Mouse (Mus musculus): Measurements from ENCODE around the gene Coq7. TPM values are rescaled to one million over a fixed set of nuclear protein-coding genes. Genes with fewer than 3 reads are reported as not detected.

Gene Coq7
- polyA plus RNA-seq (2015; fragmentation: Nextera tagmentation; extraction: Ambion mirVana): 123 and 136 TPM in 2 replicates

GRCm38 (mm10) chr7:118533178-118533578 lies at the start of gene Coq7:
Gene Coq7, minus strand, starts transcription at chr7:118533356.
- WGBS: under 1% methylated on average over 31 of the region's 31 CpGs
- Histone ChIP-seq H3K27me3 (replicated peaks; ENCODE audit: control insufficient read depth, insufficient read depth, low read length) (no peaks in the 10 kb centered on the region), H3K4me3 (ENCODE audit: low read length) (peak within 1 kb of the TSS; percentile 75), H3K4me2 (ENCODE audit: low read depth, low read length) (peak within 1 kb of the TSS; percentile 65), H3K9ac (ENCODE audit: low read depth, low read length) (peak within 1 kb of the TSS; percentile 92), H3K4me1 (ENCODE audit: control insufficient read depth, insufficient read depth, low read length) (no peaks in the 10 kb centered on the region), H3K27ac (ENCODE audit: low read length) (peak within 1 kb of the TSS; percentile 97), H3K9me3 (ENCODE audit: control insufficient read depth, low read length) (no peaks in the 10 kb centered on the region), H3K36me3 (ENCODE audit: control insufficient read depth, insufficient read depth, low read length) (no peaks in the 10 kb centered on the region)
- ATAC-seq: peak; percentile 99

DNA sequence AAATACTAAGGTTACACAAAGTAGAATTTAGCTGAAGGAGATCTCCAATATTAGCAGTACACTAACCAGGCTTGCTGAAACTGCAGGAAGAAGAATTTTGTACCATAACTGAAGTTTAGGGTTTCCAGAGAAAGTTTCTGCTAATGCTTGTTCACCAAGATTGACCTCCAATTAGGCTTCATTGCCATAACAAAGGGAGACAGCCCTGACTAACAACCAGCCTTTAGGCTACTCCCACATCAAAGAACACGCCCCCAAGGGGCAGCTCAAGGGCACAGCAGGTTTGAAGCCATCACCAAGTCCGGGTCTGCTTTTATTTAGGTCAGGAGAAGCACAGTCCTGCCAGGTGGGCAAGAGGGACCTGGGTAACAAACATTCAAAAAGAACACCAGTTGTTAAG lies 46.8 kb upstream of the Coq7 start:
- no peak overlapping the region for H3K4me3 ChIP-seq (ENCODE audit: low read length)
- no peaks in the 10 kb centered on the region for H3K9me3 ChIP-seq (ENCODE audit: control insufficient read depth, low read length)
- H3K4me1 ChIP-seq (ENCODE audit: control insufficient read depth, insufficient read depth, low read length): peaks cover 13% of the 10 kb centered on the region; the same call in 1 of the 2 replicates
- 50% methylated on average over 2 of the region's 2 CpGs for WGBS
- no peak for ATAC-seq
- H3K27me3 ChIP-seq (replicated peaks; ENCODE audit: control insufficient read depth, insufficient read depth, low read length): no peaks in the 10 kb centered on the region
- no peaks in the 10 kb centered on the region for H3K36me3 ChIP-seq (ENCODE audit: control insufficient read depth, insufficient read depth, low read length)
- no peak overlapping the region for H3K27ac ChIP-seq (ENCODE audit: low read length)
- H3K9ac ChIP-seq (ENCODE audit: low read depth, low read length): no peak overlapping the region
- no peak overlapping the region for H3K4me2 ChIP-seq (ENCODE audit: low read depth, low read length)

GRCm38 (mm10) chr7:118578269-118578668 lies 45.1 kb upstream of the Coq7 start:
- no peak overlapping the region for H3K9ac ChIP-seq (ENCODE audit: low read depth, low read length)
- ATAC-seq: no peak
- H3K27me3 ChIP-seq (replicated peaks; ENCODE audit: control insufficient read depth, insufficient read depth, low read length): no peaks in the 10 kb centered on the region
- H3K4me1 ChIP-seq (ENCODE audit: control insufficient read depth, insufficient read depth, low read length): peaks cover 4% of the 10 kb centered on the region; the same call in 1 of the 2 replicates
- no peaks in the 10 kb centered on the region for H3K9me3 ChIP-seq (ENCODE audit: control insufficient read depth, low read length)
- H3K4me2 ChIP-seq (ENCODE audit: low read depth, low read length): no peak overlapping the region
- H3K27ac ChIP-seq (ENCODE audit: low read length): no peak overlapping the region
- no peak overlapping the region for H3K4me3 ChIP-seq (ENCODE audit: low read length)
- H3K36me3 ChIP-seq (ENCODE audit: control insufficient read depth, insufficient read depth, low read length): no peaks in the 10 kb centered on the region
- 81% methylated on average over 3 of the region's 3 CpGs for WGBS

- Histone ChIP-seq H3K9ac (ENCODE audit: low read depth, low read length) (no peak overlapping the region), H3K4me2 (ENCODE audit: low read depth, low read length) (no peak overlapping the region), H3K4me3 (ENCODE audit: low read length) (no peak overlapping the region), H3K27me3 (replicated peaks; ENCODE audit: control insufficient read depth, insufficient read depth, low read length) (no peaks in the 10 kb centered on the region), H3K36me3 (ENCODE audit: control insufficient read depth, insufficient read depth, low read length) (no peaks in the 10 kb centered on the region), H3K9me3 (ENCODE audit: control insufficient read depth, low read length) (no peaks in the 10 kb centered on the region), H3K27ac (ENCODE audit: low read length) (no peak overlapping the region), H3K4me1 (ENCODE audit: control insufficient read depth, insufficient read depth, low read length) (peaks cover 13% of the 10 kb centered on the region)
- peak; percentile 75 for ATAC-seq
- 55% methylated on average over 5 of the region's 5 CpGs for WGBS
Observed at GRCm38 (mm10) chr7:118572039-118572438, 38.9 kb upstream of the Coq7 start.

GRCm38 (mm10) chr7:118571350-118571749 lies 38.2 kb upstream of the Coq7 start:
- Histone ChIP-seq H3K27me3 (replicated peaks; ENCODE audit: control insufficient read depth, insufficient read depth, low read length) (no peaks in the 10 kb centered on the region), H3K4me1 (ENCODE audit: control insufficient read depth, insufficient read depth, low read length) (peaks cover 13% of the 10 kb centered on the region), H3K4me2 (ENCODE audit: low read depth, low read length) (no peak overlapping the region), H3K9me3 (ENCODE audit: control insufficient read depth, low read length) (no peaks in the 10 kb centered on the region), H3K36me3 (ENCODE audit: control insufficient read depth, insufficient read depth, low read length) (no peaks in the 10 kb centered on the region), H3K4me3 (ENCODE audit: low read length) (no peak overlapping the region), H3K27ac (ENCODE audit: low read length) (no peak overlapping the region), H3K9ac (ENCODE audit: low read depth, low read length) (no peak overlapping the region)
- ATAC-seq: no peak
- 60% methylated on average over 5 of the region's 5 CpGs for WGBS

GRCm38 (mm10) chr7:118569121-118569543 lies 36.0 kb upstream of the Coq7 start:
- Histone ChIP-seq H3K27me3 (replicated peaks; ENCODE audit: control insufficient read depth, insufficient read depth, low read length) (no peaks in the 10 kb centered on the region), H3K4me1 (ENCODE audit: control insufficient read depth, insufficient read depth, low read length) (peaks cover 8% of the 10 kb centered on the region), H3K4me3 (ENCODE audit: low read length) (no peak overlapping the region), H3K36me3 (ENCODE audit: control insufficient read depth, insufficient read depth, low read length) (no peaks in the 10 kb centered on the region), H3K9me3 (ENCODE audit: control insufficient read depth, low read length) (no peaks in the 10 kb centered on the region), H3K27ac (ENCODE audit: low read length) (peak overlapping the region; percentile 51; the same call in 1 of the 2 replicates), H3K9ac (ENCODE audit: low read depth, low read length) (no peak overlapping the region), H3K4me2 (ENCODE audit: low read depth, low read length) (peak overlapping the region; percentile 12; the same call in 1 of the 2 replicates)
- 63% methylated on average over 6 of the region's 6 CpGs for WGBS
- ATAC-seq: peak; percentile 89

GRCm38 (mm10) chr7:118554290-118554689 lies 21.1 kb upstream of the Coq7 start:
- WGBS: 89% methylated on average over 2 of the region's 2 CpGs
- H3K4me1 ChIP-seq (ENCODE audit: control insufficient read depth, insufficient read depth, low read length): no peaks in the 10 kb centered on the region
- no peak overlapping the region for H3K4me3 ChIP-seq (ENCODE audit: low read length)

DNA sequence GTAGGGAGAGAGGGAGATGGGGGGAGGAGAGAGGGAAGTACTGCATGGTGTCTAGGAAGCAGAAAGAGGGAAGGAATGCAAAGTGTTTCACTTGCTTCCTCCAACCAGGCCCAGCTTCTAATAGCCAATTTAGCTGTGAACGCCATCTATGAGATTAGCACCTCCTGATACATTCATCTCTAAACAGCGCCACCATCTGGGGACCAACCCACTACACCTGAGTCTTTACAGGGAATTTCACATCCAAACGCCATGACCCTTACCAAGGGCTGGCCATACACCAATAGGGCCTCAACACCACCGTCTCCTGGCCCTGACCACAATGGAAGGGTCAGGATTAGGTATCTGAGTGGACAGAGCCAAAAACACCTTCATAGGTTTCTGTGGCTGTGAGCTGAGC lies 20.7 kb upstream of the Coq7 start:
- 69% methylated on average over 4 of the region's 4 CpGs for WGBS
- no peaks in the 10 kb centered on the region for H3K9me3 ChIP-seq (ENCODE audit: control insufficient read depth, low read length)
- ATAC-seq: no peak

More at GRCm38 (mm10) chr7:118554290-118554689, 21.1 kb upstream of the Coq7 start:
- H3K9me3 ChIP-seq (ENCODE audit: control insufficient read depth, low read length): no peaks in the 10 kb centered on the region
- H3K4me2 ChIP-seq (ENCODE audit: low read depth, low read length): no peak overlapping the region
- H3K27me3 ChIP-seq (replicated peaks; ENCODE audit: control insufficient read depth, insufficient read depth, low read length): no peaks in the 10 kb centered on the region
- no peak overlapping the region for H3K27ac ChIP-seq (ENCODE audit: low read length)
- H3K9ac ChIP-seq (ENCODE audit: low read depth, low read length): no peak overlapping the region
- ATAC-seq: no peak
- no peaks in the 10 kb centered on the region for H3K36me3 ChIP-seq (ENCODE audit: control insufficient read depth, insufficient read depth, low read length)

DNA sequence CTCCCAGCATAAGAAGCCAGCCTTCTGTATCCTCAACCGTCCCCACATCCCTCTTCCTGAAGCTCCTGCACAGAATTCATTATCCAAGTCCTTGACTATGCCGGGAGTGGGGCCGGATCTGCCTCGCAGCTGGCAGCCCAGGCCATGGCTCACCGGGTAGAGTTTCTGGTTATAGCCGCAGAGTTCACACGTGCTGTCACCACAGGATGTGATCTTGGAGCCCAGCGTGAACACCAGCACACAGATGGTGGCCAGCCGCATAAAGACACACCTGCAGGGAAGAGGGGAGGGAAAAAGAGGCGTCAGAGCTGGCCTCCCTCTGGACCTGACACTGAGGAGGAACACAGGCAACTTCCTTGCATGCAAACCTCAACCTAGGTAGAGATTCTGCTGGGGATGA lies 14.3 kb upstream of the Coq7 start:
- Histone ChIP-seq H3K9me3 (ENCODE audit: control insufficient read depth, low read length) (no peaks in the 10 kb centered on the region), H3K27me3 (replicated peaks; ENCODE audit: control insufficient read depth, insufficient read depth, low read length) (no peaks in the 10 kb centered on the region), H3K4me3 (ENCODE audit: low read length) (no peak overlapping the region), H3K36me3 (ENCODE audit: control insufficient read depth, insufficient read depth, low read length) (no peaks in the 10 kb centered on the region), H3K9ac (ENCODE audit: low read depth, low read length) (no peak overlapping the region), H3K4me2 (ENCODE audit: low read depth, low read length) (no peak overlapping the region), H3K4me1 (ENCODE audit: control insufficient read depth, insufficient read depth, low read length) (no peaks in the 10 kb centered on the region), H3K27ac (ENCODE audit: low read length) (no peak overlapping the region)
- no peak for ATAC-seq
- WGBS: 83% methylated on average over 10 of the region's 10 CpGs

More for the DNA sequence above, 20.7 kb upstream of the Coq7 start:
- Histone ChIP-seq H3K4me3 (ENCODE audit: low read length) (no peak overlapping the region), H3K27ac (ENCODE audit: low read length) (no peak overlapping the region), H3K4me1 (ENCODE audit: control insufficient read depth, insufficient read depth, low read length) (no peaks in the 10 kb centered on the region), H3K27me3 (replicated peaks; ENCODE audit: control insufficient read depth, insufficient read depth, low read length) (no peaks in the 10 kb centered on the region), H3K9ac (ENCODE audit: low read depth, low read length) (no peak overlapping the region), H3K36me3 (ENCODE audit: control insufficient read depth, insufficient read depth, low read length) (no peaks in the 10 kb centered on the region), H3K4me2 (ENCODE audit: low read depth, low read length) (no peak overlapping the region)

GRCm38 (mm10) chr7:118544128-118544527 lies 11.0 kb upstream of the Coq7 start:
- no peak overlapping the region for H3K4me2 ChIP-seq (ENCODE audit: low read depth, low read length)
- H3K4me1 ChIP-seq (ENCODE audit: control insufficient read depth, insufficient read depth, low read length): no peaks in the 10 kb centered on the region
- no peak overlapping the region for H3K9ac ChIP-seq (ENCODE audit: low read depth, low read length)
- no peaks in the 10 kb centered on the region for H3K27me3 ChIP-seq (replicated peaks; ENCODE audit: control insufficient read depth, insufficient read depth, low read length)
- no peak overlapping the region for H3K27ac ChIP-seq (ENCODE audit: low read length)
- ATAC-seq: no peak
- no peak overlapping the region for H3K4me3 ChIP-seq (ENCODE audit: low read length)
- WGBS: 82% methylated on average over 4 of the region's 4 CpGs
- no peaks in the 10 kb centered on the region for H3K9me3 ChIP-seq (ENCODE audit: control insufficient read depth, low read length)
- no peaks in the 10 kb centered on the region for H3K36me3 ChIP-seq (ENCODE audit: control insufficient read depth, insufficient read depth, low read length)
